In genomic region chr4:33428856-33429255, GRCm38 (mm10) we compare ENCODE assay signal across 18 mouse cellular contexts.
"Had no signal": no experiment of that assay in that cellular context is flagged by ENCODE, and none has a peak within 500 bp of the region (broad histone marks: within the 10 kb centered on the region; RNA-seq: fewer than 3 reads in every experiment).

No protein-coding gene starts in this region.

- ATAC-seq: liver, embryonic 12.5 days; midbrain, embryonic 16.5 days had no signal

- H3K36me3 ChIP-seq: limb, embryonic 15.5 days; lung, embryonic 15.5 days; midbrain, embryonic 10.5 days; midbrain, embryonic 12.5 days; neural tube, embryonic 13.5 days; neural tube, embryonic 15.5 days had no signal

- H3K27me3 ChIP-seq: limb, embryonic 15.5 days; liver, embryonic 12.5 days; lung, embryonic 15.5 days; midbrain, embryonic 12.5 days; neural tube, embryonic 13.5 days; neural tube, embryonic 15.5 days had no signal

- H3K9me3 ChIP-seq: limb, embryonic 15.5 days; liver, embryonic 12.5 days; lung, embryonic 15.5 days; midbrain, embryonic 10.5 days; midbrain, embryonic 12.5 days; neural tube, embryonic 13.5 days; neural tube, embryonic 15.5 days had no signal

- H3K27ac ChIP-seq: limb, embryonic 15.5 days; liver, embryonic 12.5 days; liver, embryonic 14.5 days; lung, embryonic 15.5 days; midbrain, embryonic 10.5 days; midbrain, embryonic 12.5 days; neural tube, embryonic 13.5 days; neural tube, embryonic 15.5 days had no signal

- H3K4me3 ChIP-seq: limb, embryonic 15.5 days; liver, embryonic 12.5 days; lung, embryonic 15.5 days; midbrain, embryonic 10.5 days; midbrain, embryonic 12.5 days; myocyte; neural tube, embryonic 13.5 days; neural tube, embryonic 15.5 days had no signal

- H3K4me1 ChIP-seq: limb, embryonic 15.5 days; liver, embryonic 12.5 days; lung, embryonic 15.5 days; midbrain, embryonic 10.5 days; midbrain, embryonic 12.5 days; neural tube, embryonic 13.5 days; neural tube, embryonic 15.5 days had no signal

- H3K4me2 ChIP-seq: limb, embryonic 15.5 days; liver, embryonic 12.5 days; lung, embryonic 15.5 days; midbrain, embryonic 12.5 days; neural tube, embryonic 13.5 days; neural tube, embryonic 15.5 days had no signal

- H3K9ac ChIP-seq: limb, embryonic 15.5 days; liver, embryonic 12.5 days; liver, embryonic 14.5 days; lung, embryonic 15.5 days; midbrain, embryonic 12.5 days; neural tube, embryonic 13.5 days; neural tube, embryonic 15.5 days had no signal

- DNase-seq: midbrain, embryonic 14.5 days; right cerebral cortex, adult 18-20 months; right cerebral cortex, postnatal 25 days; right cerebral cortex, postnatal 4 days; spleen, adult 18-20 months; thymus, adult 18-20 months; thymus, postnatal 14 days; thymus, postnatal 36 days had no signal
